Mouse (Mus musculus): ENCODE measurements around the gene Arrb1.

- TF ChIP-seq GATA1 (IDR thresholded peaks at IDR 0.05; ENCODE audit: low read length) (peak; percentile 97), TAL1 (IDR thresholded peaks at IDR 0.05; ENCODE audit: low read length) (peak; percentile 99)
Measured at GRCm38 (mm10) chr7:99593868-99594803, 58.9 kb downstream of the Arrb1 start.

Data from erythroblast, embryonic 14.5 days (primary cell).